Mouse (Mus musculus): ENCODE data around the gene Ncbp2. TPM values are rescaled to one million over a fixed set of nuclear protein-coding genes. Genes with fewer than 3 reads are reported as not detected.

Gene Ncbp2
- polyA plus RNA-seq, 1 experiment, result 11.3 TPM

GRCm38 (mm10) chr16:31933751-31934549 lies 14.4 kb upstream of the Ncbp2 start, which contains the start of gene Pigz:
Gene Pigz, plus strand, starts transcription at chr16:31933851.
- Histone ChIP-seq H3K4me1 (replicated peaks; ENCODE audit: control insufficient read depth, insufficient read depth, low read length) (peaks cover 25% of the 10 kb centered on the region), H3K27ac (ENCODE audit: control insufficient read depth, insufficient read depth, low read length) (no peak within 1 kb of the TSS), H3K36me3 (ENCODE audit: control insufficient read depth, insufficient read depth, low read length) (no peaks in the 10 kb centered on the region), H3K27me3 (ENCODE audit: control insufficient read depth, insufficient read depth, low read length) (peaks cover 24% of the 10 kb centered on the region; the same call in 1 of the 2 replicates), H3K4me3 (ENCODE audit: control insufficient read depth, insufficient read depth, low read length) (peak within 1 kb of the TSS; percentile 61)
- 18% methylated on average over 42 of the region's 42 CpGs for WGBS
- TF ChIP-seq POLR2A (IDR thresholded peaks at IDR 0.05; ENCODE audit: control insufficient read depth, extremely low read depth, insufficient read depth, low read length, poor library complexity) (no peak), CTCF (IDR thresholded peaks at IDR 0.05; ENCODE audit: borderline replicate concordance, control insufficient read depth, extremely low read depth, insufficient read depth, low read length, poor library complexity) (no peak)
- DNase-seq, result no peak

- no peak for TF ChIP-seq CTCF (IDR thresholded peaks at IDR 0.05; ENCODE audit: borderline replicate concordance, control insufficient read depth, extremely low read depth, insufficient read depth, low read length, poor library complexity)
- no peak for TF ChIP-seq POLR2A (IDR thresholded peaks at IDR 0.05; ENCODE audit: control insufficient read depth, extremely low read depth, insufficient read depth, low read length, poor library complexity)
- Histone ChIP-seq H3K27ac (ENCODE audit: control insufficient read depth, insufficient read depth, low read length) (no peak overlapping the region), H3K4me1 (replicated peaks; ENCODE audit: control insufficient read depth, insufficient read depth, low read length) (peaks cover 25% of the 10 kb centered on the region), H3K27me3 (ENCODE audit: control insufficient read depth, insufficient read depth, low read length) (peaks cover 24% of the 10 kb centered on the region; the same call in 1 of the 2 replicates), H3K36me3 (ENCODE audit: control insufficient read depth, insufficient read depth, low read length) (no peaks in the 10 kb centered on the region), H3K4me3 (ENCODE audit: control insufficient read depth, insufficient read depth, low read length) (no peak overlapping the region)
- no peak for DNase-seq
- 47% methylated on average over 13 of the region's 13 CpGs for WGBS
Measured at GRCm38 (mm10) chr16:31934550-31935010, 13.7 kb upstream of the Ncbp2 start.

GRCm38 (mm10) chr16:31935091-31935979 lies 13.0 kb upstream of the Ncbp2 start:
- TF ChIP-seq POLR2A (IDR thresholded peaks at IDR 0.05; ENCODE audit: control insufficient read depth, extremely low read depth, insufficient read depth, low read length, poor library complexity) (no peak), CTCF (IDR thresholded peaks at IDR 0.05; ENCODE audit: borderline replicate concordance, control insufficient read depth, extremely low read depth, insufficient read depth, low read length, poor library complexity) (no peak)
- Histone ChIP-seq H3K36me3 (ENCODE audit: control insufficient read depth, insufficient read depth, low read length) (no peaks in the 10 kb centered on the region), H3K4me3 (ENCODE audit: control insufficient read depth, insufficient read depth, low read length) (peak overlapping the region; percentile 9; the same call in 1 of the 2 replicates), H3K27me3 (ENCODE audit: control insufficient read depth, insufficient read depth, low read length) (peaks cover 24% of the 10 kb centered on the region; the same call in 1 of the 2 replicates), H3K4me1 (replicated peaks; ENCODE audit: control insufficient read depth, insufficient read depth, low read length) (peaks cover 25% of the 10 kb centered on the region), H3K27ac (ENCODE audit: control insufficient read depth, insufficient read depth, low read length) (no peak overlapping the region)
- DNase-seq, result no peak
- WGBS, result 8% methylated on average over 36 of the region's 36 CpGs

GRCm38 (mm10) chr16:31936568-31936967 lies 11.7 kb upstream of the Ncbp2 start:
- Histone ChIP-seq H3K36me3 (ENCODE audit: control insufficient read depth, insufficient read depth, low read length) (no peaks in the 10 kb centered on the region), H3K27ac (ENCODE audit: control insufficient read depth, insufficient read depth, low read length) (no peak overlapping the region), H3K4me1 (replicated peaks; ENCODE audit: control insufficient read depth, insufficient read depth, low read length) (peaks cover 25% of the 10 kb centered on the region), H3K27me3 (ENCODE audit: control insufficient read depth, insufficient read depth, low read length) (peaks cover 24% of the 10 kb centered on the region; the same call in 1 of the 2 replicates), H3K4me3 (ENCODE audit: control insufficient read depth, insufficient read depth, low read length) (no peak overlapping the region)
- no peak for DNase-seq
- 89% methylated on average over 4 of the region's 4 CpGs for WGBS
- no peak for TF ChIP-seq POLR2A (IDR thresholded peaks at IDR 0.05; ENCODE audit: control insufficient read depth, extremely low read depth, insufficient read depth, low read length, poor library complexity)
- no peak for TF ChIP-seq CTCF (IDR thresholded peaks at IDR 0.05; ENCODE audit: borderline replicate concordance, control insufficient read depth, extremely low read depth, insufficient read depth, low read length, poor library complexity)

GRCm38 (mm10) chr16:31938856-31939255 lies 9.5 kb upstream of the Ncbp2 start:
- TF ChIP-seq POLR2A (IDR thresholded peaks at IDR 0.05; ENCODE audit: control insufficient read depth, extremely low read depth, insufficient read depth, low read length, poor library complexity), result no peak
- TF ChIP-seq CTCF (IDR thresholded peaks at IDR 0.05; ENCODE audit: borderline replicate concordance, control insufficient read depth, extremely low read depth, insufficient read depth, low read length, poor library complexity), result no peak
- 64% methylated on average over 6 of the region's 6 CpGs for WGBS
- DNase-seq, result no peak
- Histone ChIP-seq H3K4me1 (replicated peaks; ENCODE audit: control insufficient read depth, insufficient read depth, low read length) (peaks cover 14% of the 10 kb centered on the region), H3K27me3 (ENCODE audit: control insufficient read depth, insufficient read depth, low read length) (peaks cover 21% of the 10 kb centered on the region; the same call in 1 of the 2 replicates), H3K4me3 (ENCODE audit: control insufficient read depth, insufficient read depth, low read length) (no peak overlapping the region), H3K36me3 (ENCODE audit: control insufficient read depth, insufficient read depth, low read length) (no peaks in the 10 kb centered on the region), H3K27ac (ENCODE audit: control insufficient read depth, insufficient read depth, low read length) (no peak overlapping the region)

- Histone ChIP-seq H3K27me3 (ENCODE audit: control insufficient read depth, insufficient read depth, low read length) (peaks cover 6% of the 10 kb centered on the region; the same call in 1 of the 2 replicates), H3K36me3 (ENCODE audit: control insufficient read depth, insufficient read depth, low read length) (no peaks in the 10 kb centered on the region), H3K4me3 (ENCODE audit: control insufficient read depth, insufficient read depth, low read length) (no peak overlapping the region), H3K27ac (ENCODE audit: control insufficient read depth, insufficient read depth, low read length) (no peak overlapping the region), H3K4me1 (replicated peaks; ENCODE audit: control insufficient read depth, insufficient read depth, low read length) (peaks cover 5% of the 10 kb centered on the region; the same call in 1 of the 2 replicates)
- TF ChIP-seq CTCF (IDR thresholded peaks at IDR 0.05; ENCODE audit: borderline replicate concordance, control insufficient read depth, extremely low read depth, insufficient read depth, low read length, poor library complexity) (no peak), POLR2A (IDR thresholded peaks at IDR 0.05; ENCODE audit: control insufficient read depth, extremely low read depth, insufficient read depth, low read length, poor library complexity) (no peak)
- no peak for DNase-seq
- 43% methylated on average over 2 of the region's 2 CpGs for WGBS
Measured at GRCm38 (mm10) chr16:31940586-31940985, 7.7 kb upstream of the Ncbp2 start.
